Mouse (Mus musculus) gastrocnemius, adult 18-20 months (tissue): ENCODE results near the gene Arhgef10l. TPM values are rescaled to one million over a fixed set of nuclear protein-coding genes. Genes with fewer than 3 reads are reported as not detected.

ENCODE experiments used
- DNase-seq: peaks from one replicate; pipeline ENCODE4 v3.0.0; 2021; ENCODE audit warnings: low spot score
- long read RNA-seq, 2 experiments: library from polyadenylated mRNA; stranded (forward); transcript quantifications; one replicate each; pipeline ENCODE4 v2.0.0; 2021
- total RNA-seq, 2 experiments: library from RNA; stranded (reverse); gene quantifications; 2 replicates each; pipeline ENCODE4 v1.2.3; 2021

The Arhgef10l gene
- total RNA-seq: 10 to 100 TPM; 53.2 to 68.6 TPM
- long read RNA-seq, experiment 1, full-length matches to known transcripts: 2 of 135 reads
- long read RNA-seq, experiment 1, partial matches to known transcripts: 36 of 135 reads
- long read RNA-seq, experiment 1, other reads (novel, unspliced or antisense): 97 of 135 reads
- long read RNA-seq, experiment 2, partial matches to known transcripts: 29 of 84 reads
- long read RNA-seq, experiment 2, other reads (novel, unspliced or antisense): 55 of 84 reads

DNA sequence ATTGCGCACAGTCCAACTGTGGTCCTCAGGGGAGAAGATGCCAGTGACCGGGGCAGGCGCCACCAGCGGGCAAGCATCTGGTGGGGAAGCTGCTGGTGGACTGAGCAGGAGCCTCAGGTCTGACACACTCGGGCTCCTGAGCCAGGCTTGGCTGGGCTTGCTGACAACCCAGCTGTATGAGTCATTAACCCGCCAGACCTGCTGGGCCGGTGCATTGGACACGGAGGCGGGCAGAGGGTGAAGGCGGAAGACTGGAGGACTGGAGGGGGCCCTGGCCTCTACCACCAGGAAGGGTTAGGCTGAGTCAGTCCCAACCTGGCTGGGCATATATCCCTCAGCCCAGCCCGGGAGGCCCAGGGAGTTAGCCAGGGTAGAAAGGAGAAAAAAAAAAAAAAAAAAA, at the start of gene Arhgef10l:
Gene Arhgef10l (minus strand): TSS at position 253 of the 400 bp plus-strand sequence.
- DNase-seq: no peak

GRCm38 (mm10) chr4:140714586-140714985, 48.8 kb upstream of the Arhgef10l start:
- DNase-seq: no peak

DNA sequence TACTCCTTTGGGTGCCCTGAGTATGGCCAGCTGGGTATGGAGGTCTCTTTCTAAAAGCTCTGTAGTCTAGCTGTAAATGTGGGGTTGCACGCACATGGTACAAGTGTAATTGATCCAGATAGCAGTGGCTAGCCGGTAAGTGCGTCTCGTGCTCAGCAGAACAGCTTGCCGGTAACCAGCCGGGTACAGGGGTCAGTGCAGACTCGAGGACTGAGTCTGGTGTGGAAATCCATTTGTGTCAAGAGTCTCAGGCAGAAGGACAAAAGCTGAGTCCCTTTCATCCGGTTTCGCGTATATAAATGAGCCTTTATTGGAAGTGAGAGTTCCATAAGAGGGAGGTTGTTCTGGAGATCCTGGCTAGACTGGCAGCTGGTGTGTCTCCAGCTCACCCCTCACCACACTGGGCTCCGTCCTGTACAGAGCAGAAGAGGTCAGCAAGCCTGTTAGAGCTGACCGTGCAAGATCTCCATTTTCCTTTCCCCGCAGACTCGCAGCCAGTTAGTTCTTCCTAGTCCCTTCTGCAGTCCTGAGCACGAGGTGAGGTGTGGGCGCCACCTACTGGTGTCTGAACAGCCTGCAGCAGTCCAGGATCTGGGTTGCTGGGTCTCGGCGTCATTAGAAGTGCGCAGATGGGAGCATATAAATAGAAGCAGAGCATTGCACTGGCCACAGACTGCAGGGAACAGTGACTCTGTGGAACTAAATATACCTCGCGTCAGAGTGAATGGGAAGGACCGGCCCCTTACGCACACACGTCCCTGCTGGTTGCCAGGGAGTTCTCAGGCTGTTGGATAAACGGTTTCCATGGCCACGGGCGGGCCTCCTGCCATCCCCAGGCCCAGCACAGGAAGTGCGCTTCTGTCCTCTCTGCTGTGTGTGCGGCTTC, 47.9 kb upstream of the Arhgef10l start:
- DNase-seq: peak; percentile 97

DNA sequence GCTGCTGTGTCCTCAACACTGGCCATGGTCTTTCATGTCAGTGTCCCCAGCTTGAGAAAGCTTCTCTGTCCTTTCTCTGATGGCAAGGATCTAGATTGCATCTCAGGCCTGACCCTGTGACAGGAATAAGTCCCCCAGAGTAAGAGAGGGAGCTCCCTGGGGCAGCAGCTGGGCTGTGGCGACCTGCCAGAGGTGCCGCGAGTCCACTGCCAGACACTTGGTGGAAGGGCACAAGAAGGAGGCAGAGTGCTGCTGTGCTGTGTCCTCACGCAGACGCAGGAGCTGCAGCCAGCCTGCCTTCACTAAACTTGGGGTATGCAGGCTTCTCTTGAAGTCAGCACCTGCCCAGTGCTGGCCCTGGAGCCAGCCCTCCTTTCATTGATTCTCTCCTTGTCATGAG, 45.5 kb upstream of the Arhgef10l start:
- peak; percentile 71 for DNase-seq

- DNase-seq: no peak
These were observed 45.0 kb upstream of the Arhgef10l start for GRCm38 (mm10) chr4:140710781-140711180.

- DNase-seq: no peak
These were observed 43.8 kb upstream of the Arhgef10l start for GRCm38 (mm10) chr4:140709617-140710016.

- no peak for DNase-seq
These were observed 43.3 kb upstream of the Arhgef10l start for GRCm38 (mm10) chr4:140709111-140709510.

DNA sequence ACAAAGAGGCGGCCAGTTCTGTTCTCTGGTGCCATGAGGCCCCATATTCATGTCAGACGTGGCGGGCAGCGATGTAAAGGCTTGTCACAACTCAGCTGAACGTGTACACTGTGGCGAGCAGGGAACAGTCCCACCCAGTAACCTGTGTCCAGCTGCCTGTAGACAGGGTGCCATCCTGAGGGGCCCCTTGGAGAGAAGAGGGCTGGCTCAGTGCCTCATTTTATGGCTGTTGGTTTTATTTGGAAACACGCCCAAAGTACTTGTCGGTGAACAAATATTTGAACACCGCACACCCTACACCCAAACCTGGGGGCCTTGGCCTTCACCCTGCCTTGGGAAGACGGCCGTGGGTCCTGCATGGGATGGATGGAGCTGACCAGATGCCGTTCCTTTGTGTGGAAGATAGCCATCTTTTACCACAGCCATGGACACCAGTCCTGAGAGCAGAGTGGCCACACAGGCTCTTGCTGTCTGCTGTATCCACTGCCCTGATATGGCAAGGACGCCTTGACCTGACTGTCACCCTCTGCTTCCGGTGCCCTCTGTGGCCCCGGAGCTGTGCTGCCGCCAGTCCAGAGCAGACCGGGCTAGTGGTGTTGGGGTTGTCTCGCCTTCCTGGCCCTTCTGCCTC, 42.6 kb upstream of the Arhgef10l start:
- DNase-seq: no peak

DNA sequence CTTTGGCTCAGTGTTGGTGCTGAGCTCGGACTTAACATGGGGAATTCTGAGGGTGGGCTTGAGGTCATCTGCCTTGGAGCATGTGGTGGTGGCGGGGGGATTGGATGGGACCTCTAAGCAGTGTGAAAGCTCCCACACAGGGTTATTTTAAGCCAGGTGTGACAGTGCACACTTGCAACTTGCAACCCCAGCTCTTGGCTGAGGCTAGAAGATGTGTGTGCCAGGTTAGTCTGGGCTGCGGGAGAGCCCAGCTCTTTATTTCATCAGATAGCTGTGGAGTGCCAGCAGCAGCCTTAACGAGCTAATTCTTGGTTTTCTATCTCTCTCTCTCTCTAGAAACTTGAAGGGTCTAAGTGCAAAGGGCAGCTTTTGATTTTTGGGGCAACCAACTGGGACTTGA, 41.8 kb upstream of the Arhgef10l start:
- DNase-seq: peak; percentile 64

DNA sequence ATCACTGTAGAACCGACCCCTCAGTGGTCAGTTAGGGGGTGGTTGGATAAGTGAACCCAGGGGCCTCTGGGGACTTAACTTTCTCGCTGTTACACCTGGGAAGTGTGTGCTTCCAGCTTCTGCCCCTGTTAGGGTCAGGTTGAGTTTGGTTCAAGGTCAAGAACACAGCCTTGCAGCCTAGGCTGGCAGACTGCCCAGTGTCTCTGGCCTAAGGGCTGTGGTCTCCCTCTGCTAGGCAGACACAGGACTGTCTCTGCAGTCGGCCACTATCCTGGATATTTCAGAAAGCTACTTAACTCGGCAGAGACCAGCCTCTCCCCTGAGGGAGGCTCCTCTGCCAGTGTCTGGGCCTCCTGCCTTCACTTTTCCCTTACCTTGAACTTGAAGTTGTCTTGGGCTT, 38.4 kb upstream of the Arhgef10l start:
- no peak for DNase-seq

DNA sequence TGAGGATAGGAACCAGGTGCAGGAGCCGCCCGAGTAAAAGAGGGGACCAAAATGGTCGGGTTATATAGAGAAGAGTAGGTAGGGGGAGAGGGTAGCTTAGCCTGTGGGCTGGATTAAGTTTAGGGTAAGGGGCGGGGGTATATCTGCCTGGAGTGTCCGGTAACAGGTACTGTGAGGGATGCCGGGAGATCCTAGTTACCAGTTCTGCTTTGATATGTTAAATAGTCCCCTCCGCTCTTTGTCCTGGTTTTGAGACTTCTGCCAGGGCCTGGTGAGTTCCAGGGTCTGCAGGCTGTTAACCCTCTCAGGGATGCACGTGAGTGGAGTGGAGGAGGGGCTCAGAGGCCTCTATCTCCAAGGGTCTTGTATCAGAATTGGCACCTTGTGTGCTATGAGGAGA, 37.8 kb upstream of the Arhgef10l start:
- DNase-seq: no peak

- DNase-seq: peak; percentile 82
These were observed 37.0 kb upstream of the Arhgef10l start for GRCm38 (mm10) chr4:140702611-140703327.

GRCm38 (mm10) chr4:140701716-140702561, 36.1 kb upstream of the Arhgef10l start:
- no peak for DNase-seq

- DNase-seq: peak; percentile 64
These were observed 35.4 kb upstream of the Arhgef10l start for GRCm38 (mm10) chr4:140701049-140701715.

DNA sequence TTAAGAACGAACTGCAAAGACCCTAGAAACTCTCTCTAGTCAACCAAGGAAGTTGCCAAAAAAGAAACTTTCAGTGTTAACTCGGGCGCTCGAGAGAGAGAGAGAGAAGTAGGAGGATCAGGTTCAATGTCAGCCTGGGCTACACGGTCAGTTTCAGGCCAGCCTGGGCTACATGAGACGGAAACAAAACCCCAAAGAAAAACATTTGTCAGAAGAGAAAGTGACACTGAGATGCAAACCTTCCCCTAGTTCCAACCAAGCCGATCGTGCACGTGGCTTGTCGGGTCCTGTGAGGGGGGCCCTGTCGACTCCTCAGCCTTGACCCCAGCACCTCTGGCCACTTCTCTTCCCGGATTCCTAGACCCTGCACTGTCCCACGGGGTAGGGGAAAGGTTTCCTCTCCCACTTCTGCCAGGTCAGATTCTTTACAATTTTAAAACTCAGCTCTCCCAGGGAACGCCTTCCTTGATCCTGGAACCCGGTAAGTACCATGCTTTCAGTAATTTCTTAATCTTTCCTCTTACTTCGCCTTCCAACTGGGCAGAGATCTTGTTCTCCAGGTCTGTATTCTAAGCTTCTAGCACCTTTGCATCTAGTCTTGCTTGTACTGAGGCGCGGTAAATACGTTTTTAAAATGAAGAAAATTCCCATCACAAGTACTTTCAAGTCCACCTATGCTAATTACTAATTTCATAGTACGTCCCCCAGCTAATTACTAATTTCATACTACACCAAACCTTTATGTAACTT, 34.6 kb upstream of the Arhgef10l start, which contains the start of gene Rcc2:
Gene Rcc2 (plus strand): TSS at position 273 of the 750 bp plus-strand sequence.
- no peak for DNase-seq

DNA sequence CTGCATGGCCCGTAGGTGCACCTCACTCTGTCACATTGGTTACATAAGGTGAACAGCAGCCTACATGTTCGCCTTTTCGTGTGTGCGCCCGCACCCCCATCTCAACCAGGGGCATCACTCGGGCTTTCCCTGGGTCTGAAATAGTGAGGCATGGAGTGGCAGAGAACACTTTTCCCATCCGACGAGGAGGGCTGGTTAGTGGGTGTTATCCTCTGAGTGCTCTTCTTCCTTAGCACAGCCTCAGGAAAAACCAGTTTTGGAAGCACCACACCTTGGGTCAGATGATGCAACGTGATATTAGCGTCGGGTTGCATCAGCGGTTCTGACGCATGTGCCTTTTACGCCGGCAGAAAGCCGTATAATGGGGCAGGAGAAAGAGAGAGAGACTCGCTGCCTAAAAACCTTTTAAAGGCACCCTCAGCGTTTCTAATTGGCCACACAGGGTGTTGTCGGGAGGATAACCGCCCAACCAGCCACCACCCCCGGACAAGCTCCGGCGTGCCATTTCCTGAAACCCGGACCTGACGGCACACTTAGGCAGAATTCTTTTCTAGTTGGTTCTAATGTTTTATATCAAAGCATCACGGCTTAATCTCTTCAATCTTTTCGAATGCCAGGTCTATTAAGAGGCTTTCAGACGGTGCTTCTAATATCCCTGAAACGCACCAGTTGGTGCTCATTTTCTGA, 33.8 kb upstream of the Arhgef10l start:
- DNase-seq: peak; percentile 74

- DNase-seq: no peak
These were observed 30.1 kb upstream of the Arhgef10l start for GRCm38 (mm10) chr4:140695675-140696585.

DNA sequence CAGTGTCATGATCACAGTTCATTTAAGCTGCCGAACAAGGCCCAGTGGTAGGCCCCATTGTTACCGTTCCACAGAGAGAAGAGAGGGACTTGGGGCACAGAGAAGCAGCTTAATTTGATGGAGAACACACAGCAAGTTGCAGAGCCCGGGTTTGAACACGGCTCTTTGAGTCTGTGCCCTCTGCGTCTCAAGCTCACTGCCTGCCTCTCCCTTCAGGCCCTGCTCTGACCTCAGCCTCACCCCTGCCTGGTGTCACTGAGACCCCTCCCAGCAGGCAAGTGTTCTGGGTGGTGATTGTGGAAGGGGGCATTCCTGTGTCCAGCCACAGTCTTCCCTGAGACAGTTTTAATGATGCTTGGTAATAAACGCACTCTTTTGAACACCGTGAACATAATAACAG, 29.3 kb upstream of the Arhgef10l start:
- DNase-seq: no peak
